Mouse (Mus musculus) liver, embryonic 14.5 days (tissue): Measurements from ENCODE around the gene Ube2n.

ENCODE experiments used
- CTCF ChIP-seq: IDR thresholded peaks from 2 replicates; pipeline ENCODE4 v1.5.1; 2016; ENCODE audit warnings: antibody characterized with exemption, low read depth, control low read depth
- EP300 ChIP-seq: IDR thresholded peaks from 2 replicates; pipeline ENCODE4 v1.6.1; 2016; ENCODE audit warnings: antibody characterized with exemption, low read depth

- TF ChIP-seq CTCF (no peak), EP300 (no peak)
Observed at GRCm38 (mm10) chr10:95525037-95525675, 10.2 kb downstream of the Ube2n start.
